Mouse (Mus musculus) liver, embryonic 15.5 days (tissue): Measurements from ENCODE around the gene Comp. TPM values are rescaled to one million over a fixed set of nuclear protein-coding genes. Genes with fewer than 3 reads are reported as not detected.
A peak's percentile ranks its signal among the peaks of the same experiment; 100 is the strongest.

Experiments used
- ATAC-seq: fragments of 200-750 bp; cut with Nextera tagmentation; 2 replicates; pipeline ENCODE4 v1.8.0; 2017; ENCODE audit warnings: moderate number of reproducible peaks, mild to moderate bottlenecking, moderate library complexity; ENCODE audit not compliant: insufficient read depth
- H3K27ac ChIP-seq: fragments of 300-500 bp; sonication (generic); replicated peaks from 2 replicates; pipeline ENCODE4 v1.5.1; 2015; ENCODE audit warnings: mild to moderate bottlenecking, inconsistent platforms
- H3K27me3 ChIP-seq: fragments of 300-500 bp; sonication (generic); 2 replicates; pipeline ENCODE4 v1.6.1; 2015; ENCODE audit warnings: mild to moderate bottlenecking, inconsistent platforms
- H3K36me3 ChIP-seq: fragments of 300-500 bp; sonication (generic); replicated peaks from 2 replicates; pipeline ENCODE4 v1.6.1; 2015; ENCODE audit warnings: moderate library complexity, mild to moderate bottlenecking, inconsistent platforms
- H3K4me1 ChIP-seq: fragments of 300-500 bp; sonication (generic); replicated peaks from 2 replicates; pipeline ENCODE4 v1.6.1; 2015; ENCODE audit warnings: inconsistent platforms
- H3K4me2 ChIP-seq: fragments of 300-500 bp; sonication (generic); 2 replicates; pipeline ENCODE4 v1.6.1; 2015; ENCODE audit warnings: moderate library complexity, mild to moderate bottlenecking, inconsistent platforms
- H3K4me3 ChIP-seq: fragments of 300-500 bp; sonication (generic); replicated peaks from 2 replicates; pipeline ENCODE4 v1.5.1; 2015; ENCODE audit warnings: mild to moderate bottlenecking, inconsistent platforms
- H3K9ac ChIP-seq: fragments of 300-500 bp; sonication (generic); 2 replicates; pipeline ENCODE4 v1.6.1; 2015; ENCODE audit warnings: moderate library complexity, mild to moderate bottlenecking, inconsistent platforms
- H3K9me3 ChIP-seq: fragments of 300-500 bp; sonication (generic); replicated peaks from 2 replicates; pipeline ENCODE4 v1.6.1; 2016; ENCODE audit warnings: inconsistent platforms
- WGBS: fragments of 180-500 bp; shearing (Covaris S2); methylation state at CpG from one replicate; pipeline ENCODE4 v1.1.7; 2015; ENCODE audit warnings: mixed read lengths; ENCODE audit not compliant: insufficient replicate concordance; 5-methylcytosine and 5-hydroxymethylcytosine counted together
- polyA plus RNA-seq: library from polyadenylated mRNA; unstranded; fragments of >200 nt; fragmentation: Nextera tagmentation; extraction: Ambion mirVana; gene quantifications from 2 replicates; pipeline ENCODE4 v1.2.1, GENCODE M21; 2015

The Comp gene
- polyA plus RNA-seq, 1 experiment from 2014 or later, result 1.3 TPM

GRCm38 (mm10) chr8:70375212-70375859, 2.0 kb downstream of the Comp start:
- WGBS, result 6% methylated on average over 35 of the region's 35 CpGs
- H3K9me3 ChIP-seq, result no peaks in the 10 kb centered on the region
- no peak overlapping the region for H3K9ac ChIP-seq
- peak overlapping the region; percentile 66 for H3K4me2 ChIP-seq
- peaks cover 100% of the 10 kb centered on the region for H3K27me3 ChIP-seq
- H3K36me3 ChIP-seq, result no peaks in the 10 kb centered on the region
- no peak overlapping the region for H3K27ac ChIP-seq
- no peak for ATAC-seq
- peak overlapping the region; percentile 47 for H3K4me3 ChIP-seq
- peaks cover 42% of the 10 kb centered on the region for H3K4me1 ChIP-seq

- H3K4me2 ChIP-seq, result peak overlapping the region; percentile 66
- 6% methylated on average over 37 of the region's 37 CpGs for WGBS
- H3K9ac ChIP-seq, result no peak overlapping the region
- no peaks in the 10 kb centered on the region for H3K9me3 ChIP-seq
- H3K36me3 ChIP-seq, result no peaks in the 10 kb centered on the region
- peaks cover 42% of the 10 kb centered on the region for H3K4me1 ChIP-seq
- ATAC-seq, result no peak
- H3K27ac ChIP-seq, result no peak overlapping the region
- peaks cover 98% of the 10 kb centered on the region for H3K27me3 ChIP-seq
- H3K4me3 ChIP-seq, result peak overlapping the region; percentile 23; the same call in 1 of the 2 replicates
These were observed 3.0 kb downstream of the Comp start for GRCm38 (mm10) chr8:70376275-70376741.

GRCm38 (mm10) chr8:70377049-70377448, 3.7 kb downstream of the Comp start:
- no peaks in the 10 kb centered on the region for H3K9me3 ChIP-seq
- peaks cover 42% of the 10 kb centered on the region for H3K4me1 ChIP-seq
- no peak overlapping the region for H3K27ac ChIP-seq
- H3K27me3 ChIP-seq, result peaks cover 96% of the 10 kb centered on the region
- H3K4me3 ChIP-seq, result no peak overlapping the region
- WGBS, result 12% methylated on average over 15 of the region's 15 CpGs
- no peak for ATAC-seq
- H3K9ac ChIP-seq, result no peak overlapping the region
- no peak overlapping the region for H3K4me2 ChIP-seq
- no peaks in the 10 kb centered on the region for H3K36me3 ChIP-seq

- peaks cover 19% of the 10 kb centered on the region for H3K4me1 ChIP-seq
- no peak overlapping the region for H3K9ac ChIP-seq
- no peak overlapping the region for H3K27ac ChIP-seq
- no peaks in the 10 kb centered on the region for H3K36me3 ChIP-seq
- H3K27me3 ChIP-seq, result peaks cover 70% of the 10 kb centered on the region
- ATAC-seq, result no peak
- H3K9me3 ChIP-seq, result no peaks in the 10 kb centered on the region
- H3K4me2 ChIP-seq, result no peak overlapping the region
- 76% methylated on average over 12 of the region's 12 CpGs for WGBS
- no peak overlapping the region for H3K4me3 ChIP-seq
These were observed 6.7 kb downstream of the Comp start for GRCm38 (mm10) chr8:70380069-70380468.

GRCm38 (mm10) chr8:70383287-70383686, 9.9 kb downstream of the Comp start:
- Histone ChIP-seq H3K4me2 (no peak overlapping the region), H3K27me3 (peaks cover 38% of the 10 kb centered on the region), H3K9me3 (no peaks in the 10 kb centered on the region), H3K36me3 (no peaks in the 10 kb centered on the region; the same call in 1 of the 2 replicates), H3K9ac (no peak overlapping the region), H3K27ac (no peak overlapping the region), H3K4me1 (0 out of 2 replicates have a peak, but pooled peaks cover 3% of the 10 kb centered on the region), H3K4me3 (no peak overlapping the region)
- WGBS, result 45% methylated on average over 3 of the region's 3 CpGs
- ATAC-seq, result peak; percentile 27; the same call in 1 of the 2 replicates

GRCm38 (mm10) chr8:70389678-70390077, 16.3 kb downstream of the Comp start:
- Histone ChIP-seq H3K4me1 (no peaks in the 10 kb centered on the region), H3K4me3 (no peak overlapping the region), H3K4me2 (no peak overlapping the region), H3K9ac (no peak overlapping the region), H3K9me3 (no peaks in the 10 kb centered on the region), H3K27ac (no peak overlapping the region), H3K27me3 (no peaks in the 10 kb centered on the region), H3K36me3 (no peaks in the 10 kb centered on the region; the same call in 1 of the 2 replicates)
- no peak for ATAC-seq
- WGBS, result 77% methylated on average over 2 of the region's 2 CpGs

DNA sequence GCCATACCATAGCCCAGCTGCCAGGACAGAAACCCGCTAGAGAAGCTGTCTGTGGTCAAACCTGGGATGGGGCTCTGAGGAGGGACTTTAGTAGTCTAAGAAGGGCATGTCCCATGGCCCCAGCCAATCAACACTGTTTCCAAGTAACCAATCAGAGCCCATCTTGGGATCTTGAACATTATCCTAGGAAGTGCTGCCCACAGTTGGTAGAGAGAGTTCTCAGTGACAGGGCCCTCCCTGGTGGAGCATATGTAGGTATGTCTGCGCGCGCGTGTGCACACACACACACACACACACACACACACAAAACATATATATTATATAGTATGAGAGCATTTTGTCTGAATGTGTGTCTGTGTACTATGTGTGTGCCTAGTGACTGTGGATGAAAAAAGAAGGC, 19.7 kb downstream of the Comp start:
- 89% methylated on average over 5 of the region's 5 CpGs for WGBS
- H3K27me3 ChIP-seq, result no peaks in the 10 kb centered on the region

GRCm38 (mm10) chr8:70394269-70394998, 21.1 kb downstream of the Comp start:
- Histone ChIP-seq H3K4me3 (no peak overlapping the region), H3K36me3 (no peaks in the 10 kb centered on the region), H3K9ac (no peak overlapping the region), H3K4me1 (no peaks in the 10 kb centered on the region), H3K27ac (no peak overlapping the region), H3K27me3 (no peaks in the 10 kb centered on the region), H3K4me2 (no peak overlapping the region), H3K9me3 (no peaks in the 10 kb centered on the region)
- WGBS, result 69% methylated on average over 8 of the region's 8 CpGs
- no peak for ATAC-seq

More for the DNA sequence above, 19.7 kb downstream of the Comp start:
- Histone ChIP-seq H3K9ac (no peak overlapping the region), H3K4me2 (no peak overlapping the region), H3K4me3 (no peak overlapping the region), H3K36me3 (no peaks in the 10 kb centered on the region), H3K4me1 (no peaks in the 10 kb centered on the region), H3K27ac (no peak overlapping the region), H3K9me3 (no peaks in the 10 kb centered on the region)
- ATAC-seq, result no peak

DNA sequence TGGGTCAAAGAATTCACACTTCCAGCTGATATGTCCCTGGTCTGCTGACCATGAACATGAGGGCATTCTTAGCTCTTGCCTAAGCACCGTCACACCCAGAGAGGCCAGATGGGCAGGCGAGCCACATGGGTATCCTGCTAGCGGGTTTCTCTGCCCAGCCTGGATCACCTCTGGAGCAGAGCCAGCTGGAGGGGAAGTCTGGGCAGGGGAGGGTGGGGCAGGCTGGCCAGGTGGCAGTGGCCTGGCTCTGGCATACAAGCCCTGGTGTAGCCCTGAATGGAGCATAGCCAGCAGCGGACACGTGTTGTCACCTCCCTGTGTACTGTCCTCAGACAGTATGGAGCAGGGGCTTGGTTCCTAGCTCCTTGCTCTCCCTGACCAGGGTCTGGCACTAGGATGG, 22.3 kb downstream of the Comp start:
- Histone ChIP-seq H3K9ac (no peak overlapping the region), H3K9me3 (no peaks in the 10 kb centered on the region), H3K36me3 (no peaks in the 10 kb centered on the region), H3K27me3 (no peaks in the 10 kb centered on the region), H3K4me1 (no peaks in the 10 kb centered on the region), H3K4me3 (no peak overlapping the region), H3K27ac (no peak overlapping the region), H3K4me2 (no peak overlapping the region)
- 82% methylated on average over 5 of the region's 5 CpGs for WGBS
- ATAC-seq, result no peak

GRCm38 (mm10) chr8:70396184-70396583, 22.8 kb downstream of the Comp start:
- ATAC-seq, result no peak
- Histone ChIP-seq H3K4me2 (no peak overlapping the region), H3K9me3 (no peaks in the 10 kb centered on the region), H3K9ac (no peak overlapping the region), H3K27ac (no peak overlapping the region), H3K36me3 (no peaks in the 10 kb centered on the region), H3K27me3 (no peaks in the 10 kb centered on the region), H3K4me1 (no peaks in the 10 kb centered on the region), H3K4me3 (no peak overlapping the region)
- WGBS, result 77% methylated on average over 5 of the region's 5 CpGs
